Mouse (Mus musculus) CD8-positive naive resting alpha-beta T cell, adult 2 months (primary cell): ENCODE measurements around the gene Cyp2c38.
"Not testable (repeated sequence)": the region's sequence is repeated elsewhere in the genome, so short reads cannot be mapped to it uniquely, and the experiment has no call there.

Experiments
- DNase-seq, 2 experiments: peaks; one replicate each; pipeline ENCODE4 v3.0.0; 2022; ENCODE audit warnings: low read depth in 2 of 2, low spot score in 2 of 2

Cyp2c38 gene

DNA sequence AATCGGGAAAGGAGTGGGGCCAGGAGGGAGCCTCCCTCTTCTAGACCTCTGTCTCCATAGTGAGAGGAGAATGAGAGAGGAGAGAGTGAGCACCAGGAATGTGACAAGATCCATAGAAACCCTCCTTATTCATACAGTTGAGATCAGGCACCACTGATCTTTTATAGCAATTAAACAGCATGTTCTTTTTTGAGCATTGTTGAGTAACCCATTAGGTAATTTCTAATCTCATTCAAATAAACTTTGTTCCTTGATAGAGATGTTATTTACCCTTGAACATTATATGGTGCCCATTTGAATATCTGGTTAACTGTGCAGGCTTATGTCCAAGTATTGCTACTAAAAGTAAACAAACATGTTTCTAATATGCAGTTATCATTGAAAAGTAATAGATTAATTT, at the start of gene Cyp2c38:
Gene Cyp2c38, minus strand, starts transcription at position 135 of the 400 bp plus-strand sequence.
- no peak for DNase-seq

DNA sequence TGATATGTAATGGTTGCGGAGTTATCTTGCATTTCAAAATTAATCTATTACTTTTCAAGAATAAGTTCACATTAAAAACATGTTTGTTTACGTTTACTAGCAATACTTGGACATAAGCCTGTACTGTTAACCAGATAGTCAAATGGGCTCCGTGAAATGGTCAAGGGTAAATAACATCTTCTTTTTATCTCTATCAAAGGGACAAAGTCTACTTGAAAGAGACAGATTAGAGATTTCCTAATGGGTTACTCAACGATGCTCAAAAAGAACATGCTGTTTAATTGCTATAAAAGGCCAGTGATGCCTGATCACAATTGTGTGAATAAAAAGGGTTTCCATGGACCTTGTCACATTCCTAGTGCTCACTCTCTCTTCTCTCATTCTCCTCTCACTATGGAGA, 47.7 kb upstream of the Cyp2c38 start, which contains the start of gene Cyp2c39:
Gene Cyp2c39, plus strand, starts transcription at position 329 of the 400 bp plus-strand sequence.
- DNase-seq: no peak

DNA sequence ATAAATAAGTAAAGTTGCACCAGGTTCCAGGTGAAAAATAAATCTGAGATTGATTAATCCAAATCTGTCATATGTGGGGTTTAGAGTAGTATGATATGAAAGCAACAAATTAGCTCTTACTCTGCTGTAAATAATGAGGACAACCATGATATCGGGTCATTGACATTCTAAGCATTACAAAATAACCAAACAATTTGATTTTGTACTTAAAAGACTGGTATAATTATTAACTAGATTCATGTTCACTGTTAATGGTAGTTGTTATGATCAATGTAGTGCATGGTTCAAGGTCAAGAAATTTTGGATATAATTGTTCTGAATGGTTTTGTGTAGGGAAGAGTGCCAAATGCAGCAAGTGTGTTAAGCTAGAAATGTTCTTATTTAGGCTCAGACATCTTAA, 46.7 kb upstream of the Cyp2c38 start:
- no peak for DNase-seq

DNA sequence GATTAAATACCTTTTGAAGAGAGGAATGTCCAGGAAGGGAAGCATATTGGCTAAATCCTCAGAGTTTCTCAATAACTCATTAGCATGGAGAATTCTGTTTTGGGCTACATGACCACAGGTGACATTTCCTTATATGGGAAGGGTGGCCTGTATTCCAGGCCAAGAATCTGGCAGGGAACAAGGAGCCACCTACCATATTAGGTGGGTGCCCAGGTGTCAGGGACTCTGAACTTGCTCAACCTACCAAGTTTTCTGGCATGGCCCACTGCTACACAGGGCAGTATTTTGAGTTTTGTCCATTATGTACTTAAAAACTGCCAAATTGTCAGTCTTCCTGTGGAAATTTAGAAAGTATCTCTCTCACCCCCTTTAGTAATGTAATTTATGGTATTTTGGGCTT, 43.5 kb upstream of the Cyp2c38 start:
- DNase-seq: no peak

DNA sequence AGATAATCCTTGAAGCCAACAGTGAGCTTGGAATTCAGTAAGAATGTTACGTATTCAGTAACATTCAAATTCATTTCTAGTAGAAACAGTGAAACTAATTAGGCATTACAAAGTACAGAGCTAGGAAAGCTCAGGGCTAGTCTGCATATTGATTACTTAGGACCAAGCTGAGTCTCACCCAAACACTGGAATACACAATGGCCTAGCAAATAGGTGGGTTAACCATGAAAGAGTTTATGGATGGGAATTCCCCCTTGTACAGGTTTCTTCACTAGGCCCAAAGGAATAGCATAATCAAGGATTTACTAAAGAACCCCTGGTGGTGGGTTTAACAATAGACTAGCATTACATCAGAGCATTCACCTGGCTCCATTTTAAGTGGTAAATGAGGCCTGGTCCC, 21.1 kb upstream of the Cyp2c38 start:
- not testable (repeated sequence) for DNase-seq

DNA sequence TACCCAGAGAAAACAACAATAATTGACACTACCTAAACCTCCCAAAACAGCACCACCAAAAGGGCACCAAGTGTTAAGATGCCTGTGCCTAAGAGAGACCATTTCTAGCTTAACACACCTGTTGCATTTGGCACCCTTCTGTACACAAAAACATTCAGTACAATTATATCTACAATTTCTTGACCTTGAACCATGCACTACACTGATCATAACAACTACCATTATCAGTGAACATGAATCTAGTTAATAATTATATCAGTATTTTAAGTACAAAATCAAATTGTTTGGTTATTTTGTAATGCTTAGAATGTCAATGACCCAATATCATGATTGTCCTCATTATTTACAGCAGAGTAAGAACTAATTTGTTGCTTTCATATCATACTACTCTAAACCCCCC, 1.0 kb upstream of the Cyp2c38 start:
- no peak for DNase-seq
